Mouse (Mus musculus) ovary, postnatal 14 days (tissue): ENCODE measurements around the gene Tacc3.

Experiments used
- DNase-seq: peaks from one replicate; pipeline ENCODE4 v3.0.0; 2022; ENCODE audit warnings: low spot score

Gene Tacc3

DNA sequence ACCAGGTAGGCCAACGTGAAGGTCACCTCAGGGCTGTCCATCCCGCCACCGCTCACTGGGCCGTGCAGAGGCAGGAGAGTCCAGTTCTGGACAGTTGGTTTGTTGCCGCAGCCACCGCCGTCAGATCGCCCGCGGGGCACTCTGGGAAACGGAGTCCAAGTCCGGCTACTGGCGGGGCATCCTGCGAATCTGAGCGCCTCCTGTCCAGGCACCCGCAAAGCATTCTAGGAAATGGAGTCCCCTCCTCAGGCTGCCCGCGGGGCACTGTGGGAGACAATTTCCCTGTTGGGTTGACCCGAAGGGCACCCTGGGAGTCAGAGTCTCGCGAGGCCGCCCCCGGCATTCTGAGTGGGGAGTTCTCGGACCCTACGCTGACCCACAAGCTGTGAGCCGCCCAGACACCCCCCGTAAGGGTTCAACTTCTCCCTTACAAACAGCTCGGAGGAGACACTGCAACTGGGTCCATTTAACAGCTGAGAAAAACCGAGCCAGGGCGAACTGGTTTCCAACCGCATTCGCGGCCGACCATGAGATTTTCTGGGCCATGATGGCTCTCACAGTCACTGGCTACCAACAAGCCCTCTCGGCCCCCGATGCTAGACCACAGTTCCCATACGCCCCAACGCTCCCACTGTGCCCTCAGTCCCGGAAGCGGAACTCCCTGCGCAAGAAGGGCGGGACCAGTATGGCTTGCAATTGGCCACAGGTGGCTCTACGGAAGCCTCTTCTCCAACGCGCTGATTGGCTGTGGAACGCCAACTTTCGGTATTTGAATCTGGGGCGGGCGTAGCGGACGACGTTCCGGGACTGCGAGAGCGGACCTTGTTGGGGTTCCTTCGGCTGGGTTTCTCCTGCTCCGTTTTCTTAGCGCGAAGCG, at the start of gene Tacc3, which contains the start of gene Tmem129:
Gene Tacc3 (plus strand): TSS at position 342 of the 877 bp plus-strand sequence.
Gene Tmem129 (minus strand): TSS at position 630 of the 877 bp plus-strand sequence.
- peak; percentile 88 for DNase-seq

GRCm38 (mm10) chr5:33609226-33609625, 48.7 kb upstream of the Tacc3 start:
- DNase-seq, result no peak

DNA sequence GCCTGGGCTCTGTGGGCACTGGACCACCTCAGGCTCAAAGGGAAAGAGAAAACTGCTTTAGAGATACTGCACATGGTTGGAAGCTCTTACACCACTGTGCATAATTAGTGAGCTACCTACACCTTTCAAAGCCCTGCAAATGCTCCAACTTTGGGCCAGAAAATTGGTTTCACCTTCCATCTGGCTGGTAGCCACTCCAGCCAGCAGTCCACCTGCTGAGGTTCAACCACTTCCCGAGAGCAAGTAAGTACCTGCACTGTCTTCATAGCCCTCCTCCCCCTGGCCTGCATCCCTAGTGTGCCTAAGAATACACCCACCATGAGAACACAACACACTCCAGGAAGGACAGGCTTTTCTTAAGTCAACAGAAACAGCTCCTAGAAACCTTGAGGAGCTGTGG, 46.1 kb upstream of the Tacc3 start:
- no peak for DNase-seq

DNA sequence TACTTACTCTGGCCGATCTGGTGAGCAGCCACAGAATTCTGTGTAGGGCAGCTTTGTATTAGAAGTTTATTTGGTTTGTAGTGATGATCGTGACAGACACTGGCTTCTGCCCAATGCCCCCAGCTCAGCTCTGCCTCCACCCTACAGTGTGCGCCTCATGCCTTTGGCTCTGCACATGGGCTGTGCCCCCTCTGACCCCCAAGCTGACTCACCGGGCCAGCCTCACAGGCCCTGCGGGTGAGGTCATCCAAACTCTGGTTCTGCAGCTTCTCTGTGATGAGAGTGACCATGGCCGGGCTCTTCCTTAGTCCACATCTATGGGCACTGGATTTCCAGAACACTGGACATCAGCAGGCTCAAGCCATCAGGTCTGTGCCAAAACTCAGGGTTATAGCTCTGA, 43.5 kb upstream of the Tacc3 start:
- no peak for DNase-seq

DNA sequence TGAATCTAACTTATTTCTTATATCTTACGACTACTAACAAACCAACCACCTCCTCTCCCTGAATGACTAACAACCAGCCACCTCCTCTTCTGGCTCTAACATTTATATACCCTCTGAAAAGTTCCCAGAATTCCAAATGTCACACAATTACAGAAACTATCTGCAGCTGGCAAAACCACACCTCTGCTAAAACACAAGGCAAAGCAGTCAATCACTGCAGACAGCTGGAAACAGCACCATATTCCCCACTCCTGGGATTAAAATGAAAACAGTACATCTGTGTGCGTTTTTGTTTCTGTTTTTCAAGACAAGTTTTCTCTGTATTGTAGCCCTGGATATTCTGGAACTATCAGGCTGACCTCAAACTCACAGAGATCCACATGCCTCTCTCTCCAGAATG, 35.3 kb upstream of the Tacc3 start:
- DNase-seq, result no peak

DNA sequence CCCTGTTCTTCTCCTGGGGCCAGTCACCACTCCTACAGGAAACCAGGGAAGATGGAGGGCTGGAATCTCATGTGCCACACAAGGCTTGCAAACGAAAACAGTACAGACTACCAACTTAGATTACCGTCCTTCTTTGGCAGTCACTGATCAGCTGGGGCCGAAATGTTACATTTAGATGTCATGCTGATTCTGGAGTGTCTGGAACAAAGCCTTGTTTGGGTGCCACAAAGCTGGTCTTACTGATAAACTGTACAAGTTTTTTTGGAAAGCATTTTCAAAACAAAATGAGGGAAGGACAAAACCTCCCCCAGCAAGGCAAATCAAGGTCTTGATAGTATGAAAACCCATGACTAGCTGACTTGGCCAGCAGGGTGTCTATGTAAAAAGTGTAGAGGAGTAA, 34.2 kb upstream of the Tacc3 start:
- no peak for DNase-seq

DNA sequence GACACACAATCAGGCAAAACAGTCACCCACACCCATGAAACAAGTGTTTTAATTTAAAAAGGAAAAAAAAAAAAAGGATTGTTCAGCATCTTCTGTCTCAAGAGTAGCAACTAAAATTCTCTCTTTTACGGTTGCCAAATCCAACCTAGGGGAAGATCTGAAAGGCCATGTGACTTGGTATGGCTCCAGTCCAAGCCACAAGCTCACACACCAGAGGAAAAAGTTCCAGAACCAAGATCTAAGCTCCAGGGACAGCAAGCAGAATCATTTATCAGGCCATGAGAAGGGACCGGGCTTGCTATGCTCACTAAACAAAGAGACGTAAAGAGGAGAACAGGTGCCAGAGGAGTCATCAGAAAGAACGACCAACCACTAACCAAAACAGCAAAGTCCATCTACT, 30.0 kb upstream of the Tacc3 start:
- no peak for DNase-seq

GRCm38 (mm10) chr5:33628820-33629300, 29.1 kb upstream of the Tacc3 start:
- DNase-seq, result peak; percentile 36

GRCm38 (mm10) chr5:33629301-33629987, 28.5 kb upstream of the Tacc3 start, which contains the start of the genes Fam53a and Gm9903:
TSS of gene Fam53a (minus strand) at chr5:33629635.
TSS of gene Gm9903 (plus strand) at chr5:33629925.
- peak; percentile 99 for DNase-seq

GRCm38 (mm10) chr5:33630061-33630460, 27.9 kb upstream of the Tacc3 start:
- peak; percentile 27 for DNase-seq

GRCm38 (mm10) chr5:33630615-33631014, 27.3 kb upstream of the Tacc3 start:
- no peak for DNase-seq

DNA sequence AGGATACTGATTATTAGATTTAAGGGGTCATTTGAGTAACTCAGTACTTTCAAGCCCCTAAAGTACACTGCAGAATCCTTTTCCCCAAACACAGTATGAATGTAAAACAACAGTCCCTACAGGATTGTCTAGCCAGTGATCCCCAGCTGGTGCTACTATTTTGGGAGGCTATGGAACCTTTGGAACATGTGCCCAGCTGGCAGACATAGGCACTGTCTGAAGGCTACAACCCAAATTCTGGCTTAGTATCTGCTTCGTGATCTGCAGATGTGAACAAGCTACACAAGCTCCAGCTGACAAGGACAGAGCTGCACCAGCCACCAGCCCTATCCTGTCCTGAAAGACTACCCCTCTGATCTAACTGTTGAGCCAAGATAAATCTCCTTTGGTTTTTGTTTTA, 25.4 kb upstream of the Tacc3 start:
- DNase-seq, result no peak

GRCm38 (mm10) chr5:33635361-33635760, 22.6 kb upstream of the Tacc3 start:
- no peak for DNase-seq

DNA sequence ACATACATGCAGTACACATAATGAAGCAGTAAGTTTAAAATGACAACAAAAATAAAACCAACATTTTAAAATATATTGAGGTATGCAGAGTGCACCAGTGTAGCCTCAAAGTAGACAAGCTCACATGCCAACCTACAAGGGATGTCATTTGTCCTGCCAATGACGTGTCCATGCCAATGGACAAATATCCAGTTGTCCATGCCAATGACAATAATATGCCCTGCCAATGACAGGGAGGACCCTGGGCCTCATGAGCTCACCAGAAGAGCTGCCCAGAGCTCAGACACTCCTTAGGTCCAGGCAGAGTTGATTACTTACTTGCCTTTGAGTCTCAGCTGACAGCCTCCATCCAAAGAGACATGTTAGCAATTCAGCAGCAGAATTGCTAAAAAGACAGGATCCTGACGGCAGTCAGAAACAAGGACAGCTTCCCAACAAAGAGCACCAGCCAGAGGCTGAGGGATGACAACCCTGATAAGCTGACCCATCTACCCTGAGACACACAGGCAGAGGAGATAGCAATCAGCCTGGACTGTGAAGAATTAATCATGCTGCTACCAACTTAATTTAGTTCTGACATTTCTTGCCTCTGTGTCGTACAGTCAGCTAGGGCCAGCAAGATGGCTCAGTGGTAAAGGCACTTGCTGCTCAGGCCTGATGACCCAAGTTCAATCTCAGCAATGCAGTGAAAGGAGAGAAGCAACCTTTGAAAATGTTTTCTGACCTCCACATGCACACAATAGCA, 20.1 kb upstream of the Tacc3 start:
- no peak for DNase-seq

DNA sequence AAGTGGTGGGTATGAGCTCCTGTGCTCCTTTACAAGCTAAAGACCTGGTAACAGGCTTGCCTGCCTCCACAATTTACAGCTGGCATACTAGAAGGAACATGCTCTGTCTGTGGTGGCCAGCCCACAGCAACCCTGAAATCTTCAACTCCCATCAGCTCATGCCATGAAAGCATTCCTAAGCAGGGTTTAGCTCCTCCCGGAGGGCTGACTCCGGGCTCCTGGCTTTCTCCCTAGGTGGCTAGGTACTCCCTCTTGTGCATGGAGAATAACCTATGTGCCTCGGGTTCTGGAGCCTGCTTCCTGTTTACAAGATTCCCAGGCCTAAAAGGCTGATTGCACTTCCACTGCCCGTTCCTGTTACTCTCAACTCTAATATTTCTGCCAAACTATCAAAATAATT, 19.1 kb upstream of the Tacc3 start:
- no peak for DNase-seq

GRCm38 (mm10) chr5:33640652-33641051, 17.3 kb upstream of the Tacc3 start:
- peak; percentile 38 for DNase-seq

DNA sequence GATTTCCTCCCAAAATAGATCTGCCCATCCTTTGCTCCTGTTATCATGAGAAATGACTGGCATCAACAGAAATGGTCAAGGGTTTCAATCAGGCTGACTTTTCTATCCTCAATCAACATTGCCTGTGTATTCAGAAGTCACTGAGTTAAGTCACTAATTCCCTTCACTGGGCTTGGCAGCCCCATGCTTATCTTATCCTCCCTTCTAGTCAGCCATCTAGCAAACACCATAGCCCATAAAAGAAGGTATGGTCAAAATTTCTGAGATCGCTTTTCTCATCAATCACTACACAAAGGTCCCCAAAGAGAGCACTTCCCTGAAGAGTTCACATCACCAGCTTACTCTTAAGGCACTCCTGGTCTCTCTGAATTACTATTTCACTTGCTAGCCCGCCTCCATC, 6.9 kb upstream of the Tacc3 start:
- no peak for DNase-seq

DNA sequence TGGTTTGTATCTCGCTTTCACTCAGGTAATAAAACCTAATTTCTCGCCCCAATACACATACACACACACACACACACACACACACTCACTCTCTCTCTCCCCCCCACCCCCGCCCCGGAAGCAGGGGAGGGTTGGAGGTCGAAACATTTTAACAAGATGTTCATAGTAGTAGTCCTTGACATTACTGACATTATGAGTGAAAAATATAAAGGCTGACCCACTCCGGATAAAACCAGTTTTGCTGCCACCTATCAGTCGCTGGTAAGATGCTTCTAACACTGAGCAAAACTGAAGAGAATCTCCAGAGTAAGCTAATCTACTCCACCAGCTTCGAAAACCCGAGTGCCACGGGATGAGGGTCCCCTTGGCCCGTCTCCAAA, 6.4 kb upstream of the Tacc3 start:
- DNase-seq, result no peak

DNA sequence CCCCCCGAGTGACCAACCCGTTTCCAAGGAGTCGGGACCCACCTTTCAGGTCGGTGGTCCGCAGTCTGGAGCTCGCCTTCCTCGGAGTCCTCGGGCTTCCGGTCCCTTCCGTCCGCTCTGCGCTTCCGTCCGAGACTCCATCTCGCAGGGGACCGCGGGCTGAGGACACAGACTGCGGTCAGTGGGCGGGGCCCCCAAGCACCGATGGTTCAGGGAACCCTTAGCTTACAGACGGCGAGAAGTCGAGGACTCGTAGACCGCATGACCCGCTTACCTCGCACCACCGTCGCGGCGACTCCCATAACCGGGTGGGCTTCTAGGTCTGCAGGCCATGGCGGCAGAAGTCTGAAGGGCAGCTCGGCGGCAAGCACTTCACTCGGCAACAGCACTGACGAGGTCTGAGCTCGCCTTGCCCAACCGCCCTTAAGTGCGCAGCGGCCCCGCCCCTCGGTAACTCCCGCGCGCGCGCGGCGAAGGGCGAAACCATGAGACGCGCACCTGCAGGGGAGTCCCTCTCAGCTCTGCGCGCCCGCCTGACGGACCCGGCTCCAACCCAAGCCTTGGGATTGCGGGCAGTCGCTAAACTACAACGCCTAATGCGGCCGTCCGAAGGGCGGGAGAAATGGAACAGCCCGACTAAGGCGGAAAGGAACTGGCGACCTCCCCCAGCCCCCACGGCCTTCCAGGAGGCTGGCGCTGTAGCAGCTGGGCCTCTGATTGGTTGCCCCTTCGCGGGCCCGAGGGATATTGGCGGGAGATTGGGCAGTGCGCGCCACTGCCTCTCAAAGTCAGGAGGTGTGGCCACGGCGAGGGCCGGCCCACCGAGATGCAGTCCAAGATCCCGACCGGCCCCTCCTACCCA, 5.8 kb upstream of the Tacc3 start, which contains the start of gene Slbp:
Gene Slbp (minus strand): TSS at position 654 of the 862 bp plus-strand sequence.
- DNase-seq, result peak; percentile 90

DNA sequence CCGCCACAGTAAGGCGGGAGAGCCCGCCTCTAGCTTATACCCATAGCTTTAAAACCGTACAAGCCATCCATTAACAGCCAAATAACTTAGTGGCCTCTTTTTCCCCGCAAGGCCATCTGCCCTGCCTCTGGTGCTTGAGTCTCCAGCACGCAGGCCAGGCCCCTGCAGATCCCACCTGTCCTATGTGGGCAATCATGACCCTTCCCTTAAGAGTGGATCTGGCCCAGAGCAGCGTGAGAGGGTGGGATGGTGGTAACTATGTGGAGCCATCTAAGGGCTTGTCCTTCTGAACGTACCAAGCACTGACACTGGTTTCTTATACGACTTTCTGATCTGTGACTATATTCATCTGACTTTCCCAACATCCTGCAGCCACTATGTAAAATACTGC, 5.2 kb upstream of the Tacc3 start:
- DNase-seq, result no peak

GRCm38 (mm10) chr5:33654424-33654823, 3.5 kb upstream of the Tacc3 start:
- no peak for DNase-seq
